Mouse (Mus musculus): ENCODE measurements at regions not wholly inside any gene's neighbourhood (a gene's known extent, or its start where the extent isn't known, plus 50 kb on each side); places are given as distances from the start of the nearest gene placed in this dataset.
A peak's percentile ranks its signal among the peaks of the same experiment; 100 is the strongest.
"Not testable (repeated sequence)": the region's sequence is repeated elsewhere in the genome, so short reads cannot be mapped to it uniquely, and the experiment has no call there.

GRCm38 (mm10) chr6:140869523-140869922 lies 140.4 kb downstream of the Gm11077 start:
- H3K27me3 ChIP-seq; H3K4me1 ChIP-seq; H3K4me2 ChIP-seq; H3K9me3 ChIP-seq (replicated peaks); H3K36me3 ChIP-seq (ENCODE audit: poor library complexity, severe bottlenecking); ATAC-seq; H3K9ac ChIP-seq; H3K4me3 ChIP-seq; H3K27ac ChIP-seq: not testable (repeated sequence)
- WGBS: 97% methylated on average over 10 of the region's 16 CpGs

DNA sequence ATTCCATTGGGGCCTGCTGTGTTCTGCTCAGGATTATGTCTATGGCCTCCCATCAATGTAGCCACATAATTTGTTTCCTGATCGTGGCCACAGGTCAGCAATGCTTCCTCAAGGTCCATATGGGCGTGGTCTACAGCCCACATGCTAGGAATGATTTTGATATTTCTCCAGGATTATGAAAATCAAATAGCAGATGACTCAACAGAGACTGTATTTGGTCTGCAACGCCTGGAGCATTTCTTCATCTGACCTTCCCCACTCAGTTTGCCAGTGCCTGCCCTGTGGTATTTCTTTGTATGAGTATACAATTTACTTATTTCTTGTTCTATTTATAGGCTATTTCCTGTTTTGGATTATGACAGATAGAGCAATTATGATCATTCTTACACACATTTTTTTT lies 145.7 kb downstream of the Gm11077 start:
- Histone ChIP-seq H3K9me3 (replicated peaks) (no peaks in the 10 kb centered on the region), H3K27ac (no peak overlapping the region), H3K9ac (no peak overlapping the region), H3K4me2 (no peak overlapping the region), H3K4me3 (no peak overlapping the region), H3K27me3 (no peaks in the 10 kb centered on the region), H3K4me1 (no peaks in the 10 kb centered on the region), H3K36me3 (ENCODE audit: poor library complexity, severe bottlenecking) (no peaks in the 10 kb centered on the region)
- 73% methylated on average over 3 of the region's 3 CpGs for WGBS
- no peak for ATAC-seq

DNA sequence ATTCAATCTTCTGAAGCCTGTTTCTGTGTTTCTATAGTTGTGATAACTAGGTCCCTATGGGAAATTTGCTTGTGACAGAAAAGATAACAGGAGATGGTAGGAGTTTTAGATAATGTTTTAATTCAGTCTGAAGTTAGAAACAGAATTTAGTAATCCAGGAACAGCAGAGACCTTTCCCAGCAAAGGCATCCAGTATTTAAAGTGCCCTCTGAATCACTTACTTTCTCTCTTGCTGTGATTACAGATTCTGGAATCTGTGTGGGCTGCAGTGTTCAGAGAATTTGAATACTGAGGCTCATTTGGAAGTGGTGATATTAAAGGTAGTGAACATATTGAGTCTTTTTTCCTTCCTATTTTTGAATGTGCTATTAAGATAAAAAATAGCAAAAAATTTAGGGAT lies 154.6 kb downstream of the Gm11077 start:
- H3K9ac ChIP-seq: no peak overlapping the region
- H3K9me3 ChIP-seq (replicated peaks): no peaks in the 10 kb centered on the region
- no peaks in the 10 kb centered on the region for H3K27me3 ChIP-seq
- H3K4me1 ChIP-seq: no peaks in the 10 kb centered on the region
- H3K36me3 ChIP-seq (ENCODE audit: poor library complexity, severe bottlenecking): no peaks in the 10 kb centered on the region
- no peak overlapping the region for H3K4me2 ChIP-seq
- no peak overlapping the region for H3K27ac ChIP-seq
- no peak for ATAC-seq
- no peak overlapping the region for H3K4me3 ChIP-seq

DNA sequence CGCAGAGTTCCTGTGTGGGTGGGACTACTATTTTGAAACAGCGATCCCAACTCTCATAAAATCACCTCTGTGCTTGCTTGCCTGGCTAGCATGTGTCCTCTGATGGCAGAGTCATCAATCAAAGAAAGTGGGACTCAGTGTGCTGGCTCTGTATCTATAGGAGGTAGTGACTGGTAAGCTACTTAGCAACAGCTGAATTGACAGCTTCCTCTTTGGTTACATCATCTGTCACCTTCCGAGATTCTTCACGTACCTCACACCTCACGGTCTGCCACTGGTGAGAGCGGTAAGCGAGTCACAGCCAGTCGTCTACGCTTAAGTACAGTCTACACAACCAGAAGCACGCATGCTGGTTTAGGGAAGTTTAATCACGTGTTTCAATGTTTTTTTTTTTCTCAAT lies 159.5 kb downstream of the Gm11077 start:
- Histone ChIP-seq H3K9me3 (replicated peaks) (no peaks in the 10 kb centered on the region), H3K9ac (no peak overlapping the region), H3K4me3 (no peak overlapping the region), H3K4me1 (no peaks in the 10 kb centered on the region), H3K4me2 (no peak overlapping the region), H3K27me3 (no peaks in the 10 kb centered on the region), H3K27ac (no peak overlapping the region), H3K36me3 (ENCODE audit: poor library complexity, severe bottlenecking) (no peaks in the 10 kb centered on the region)
- WGBS: 64% methylated on average over 11 of the region's 11 CpGs
- ATAC-seq: peak; percentile 52

DNA sequence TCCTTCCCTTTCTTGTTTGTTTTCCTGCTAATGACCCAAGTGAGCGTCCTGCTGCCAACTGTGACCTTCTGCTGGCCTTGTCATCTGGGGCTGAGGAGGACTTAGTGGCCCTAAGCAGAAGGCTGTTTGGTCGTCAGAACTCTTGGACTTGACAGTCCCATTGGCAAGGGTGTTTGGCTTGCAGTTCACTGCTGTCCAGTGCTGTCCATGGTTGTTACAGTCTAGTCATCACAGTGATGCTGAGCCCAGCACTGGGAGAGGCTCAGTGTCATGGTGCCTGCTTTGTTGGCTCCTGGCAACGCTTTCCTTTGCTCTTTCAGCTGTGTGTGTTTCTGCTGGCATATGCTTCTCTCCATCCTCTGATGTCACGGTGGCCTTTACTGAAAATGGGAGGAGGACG lies 161.0 kb downstream of the Gm11077 start:
- Histone ChIP-seq H3K27me3 (no peaks in the 10 kb centered on the region), H3K4me2 (no peak overlapping the region), H3K36me3 (ENCODE audit: poor library complexity, severe bottlenecking) (no peaks in the 10 kb centered on the region), H3K4me3 (no peak overlapping the region), H3K9me3 (replicated peaks) (no peaks in the 10 kb centered on the region), H3K27ac (no peak overlapping the region), H3K4me1 (0 out of 2 replicates have a peak, but pooled peaks cover 2% of the 10 kb centered on the region), H3K9ac (no peak overlapping the region)
- no peak for ATAC-seq
- 72% methylated on average over 5 of the region's 5 CpGs for WGBS

GRCm38 (mm10) chr6:140890591-140890990 lies 161.5 kb downstream of the Gm11077 start:
- 84% methylated on average over 2 of the region's 2 CpGs for WGBS
- Histone ChIP-seq H3K36me3 (ENCODE audit: poor library complexity, severe bottlenecking) (no peaks in the 10 kb centered on the region), H3K4me1 (0 out of 2 replicates have a peak, but pooled peaks cover 2% of the 10 kb centered on the region), H3K4me3 (no peak overlapping the region), H3K27me3 (no peaks in the 10 kb centered on the region), H3K27ac (no peak overlapping the region), H3K9ac (no peak overlapping the region), H3K9me3 (replicated peaks) (no peaks in the 10 kb centered on the region), H3K4me2 (no peak overlapping the region)
- no peak for ATAC-seq

- Histone ChIP-seq H3K4me2 (no peak overlapping the region), H3K9ac (no peak overlapping the region), H3K27ac (no peak overlapping the region), H3K36me3 (ENCODE audit: poor library complexity, severe bottlenecking) (no peaks in the 10 kb centered on the region), H3K4me3 (no peak overlapping the region), H3K9me3 (replicated peaks) (no peaks in the 10 kb centered on the region), H3K27me3 (no peaks in the 10 kb centered on the region), H3K4me1 (0 out of 2 replicates have a peak, but pooled peaks cover 2% of the 10 kb centered on the region)
- WGBS: 52% methylated on average over 11 of the region's 11 CpGs
- no peak for ATAC-seq
Observed at GRCm38 (mm10) chr6:140894467-140894866, 165.4 kb downstream of the Gm11077 start.

- ATAC-seq: no peak
Observed at GRCm38 (mm10) chr6:140895441-140895840, 166.4 kb downstream of the Gm11077 start.

DNA sequence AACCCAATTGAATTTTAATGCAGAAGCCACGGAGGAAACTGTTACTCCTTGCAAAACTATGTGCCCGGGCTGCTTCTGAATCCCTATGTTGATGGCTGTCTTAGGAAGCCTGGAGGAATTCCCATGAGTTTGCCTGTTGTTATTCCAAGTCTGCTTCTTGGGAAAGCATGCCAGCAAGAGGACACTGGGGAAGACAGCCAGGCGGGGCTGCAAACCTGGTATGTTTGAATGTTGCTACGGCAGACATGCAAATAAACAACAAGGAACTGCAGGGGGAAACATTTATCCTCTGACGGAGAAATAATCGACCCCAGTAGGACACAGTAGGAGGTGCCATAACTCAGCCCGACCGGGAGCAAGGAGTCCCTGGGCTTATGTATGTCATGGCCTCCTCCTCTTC lies 168.0 kb downstream of the Gm11077 start:
- Histone ChIP-seq H3K4me3 (no peak overlapping the region), H3K4me2 (no peak overlapping the region), H3K36me3 (ENCODE audit: poor library complexity, severe bottlenecking) (no peaks in the 10 kb centered on the region), H3K27me3 (no peaks in the 10 kb centered on the region), H3K9ac (no peak overlapping the region), H3K9me3 (replicated peaks) (no peaks in the 10 kb centered on the region), H3K4me1 (0 out of 2 replicates have a peak, but pooled peaks cover 2% of the 10 kb centered on the region), H3K27ac (no peak overlapping the region)
- no peak for ATAC-seq
- 56% methylated on average over 8 of the region's 8 CpGs for WGBS

More at GRCm38 (mm10) chr6:140895441-140895840, 166.4 kb downstream of the Gm11077 start:
- Histone ChIP-seq H3K9ac (no peak overlapping the region), H3K4me3 (no peak overlapping the region), H3K36me3 (ENCODE audit: poor library complexity, severe bottlenecking) (no peaks in the 10 kb centered on the region), H3K27me3 (no peaks in the 10 kb centered on the region), H3K27ac (no peak overlapping the region), H3K4me1 (0 out of 2 replicates have a peak, but pooled peaks cover 2% of the 10 kb centered on the region), H3K4me2 (no peak overlapping the region), H3K9me3 (replicated peaks) (no peaks in the 10 kb centered on the region)
- WGBS: 55% methylated on average over 2 of the region's 2 CpGs

- Histone ChIP-seq H3K4me1 (no peaks in the 10 kb centered on the region), H3K27ac (no peak overlapping the region), H3K4me2 (no peak overlapping the region), H3K36me3 (ENCODE audit: poor library complexity, severe bottlenecking) (no peaks in the 10 kb centered on the region), H3K4me3 (no peak overlapping the region), H3K27me3 (no peaks in the 10 kb centered on the region), H3K9ac (no peak overlapping the region), H3K9me3 (replicated peaks) (no peaks in the 10 kb centered on the region)
- 53% methylated on average over 12 of the region's 12 CpGs for WGBS
- peak; percentile 60; the same call in 1 of the 2 replicates for ATAC-seq
Observed at GRCm38 (mm10) chr6:140924319-140924981, 195.4 kb downstream of the Gm11077 start.

- ATAC-seq: no peak
Observed at GRCm38 (mm10) chr6:140927616-140928015, 198.5 kb downstream of the Gm11077 start.

DNA sequence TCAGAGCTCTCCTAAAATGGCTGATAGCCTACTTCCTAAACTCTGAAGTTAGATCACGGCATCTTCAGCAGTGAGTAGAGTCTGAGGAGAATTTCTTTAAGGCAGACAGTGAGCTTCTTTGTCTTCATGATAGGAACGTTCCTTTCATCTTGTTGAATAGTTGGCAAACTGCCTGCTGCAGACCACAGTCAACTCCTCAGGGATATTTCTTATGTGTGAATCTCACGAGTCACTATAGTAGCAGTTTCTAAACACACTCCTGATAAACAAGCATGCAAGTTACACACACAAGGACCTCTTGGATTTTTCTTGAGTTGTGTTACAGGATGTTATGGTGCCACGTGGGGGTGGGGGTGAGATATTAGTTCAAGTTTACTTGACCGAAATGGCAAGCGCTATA lies 205.2 kb downstream of the Gm11077 start:
- no peak for ATAC-seq
- H3K9me3 ChIP-seq (replicated peaks): no peaks in the 10 kb centered on the region
- 68% methylated on average over 6 of the region's 6 CpGs for WGBS
- no peak overlapping the region for H3K27ac ChIP-seq
- H3K27me3 ChIP-seq: no peaks in the 10 kb centered on the region
- no peak overlapping the region for H3K9ac ChIP-seq
- H3K4me3 ChIP-seq: no peak overlapping the region
- H3K36me3 ChIP-seq (ENCODE audit: poor library complexity, severe bottlenecking): no peaks in the 10 kb centered on the region
- no peak overlapping the region for H3K4me2 ChIP-seq
- no peaks in the 10 kb centered on the region; the same call in 1 of the 2 replicates for H3K4me1 ChIP-seq

More at GRCm38 (mm10) chr6:140927616-140928015, 198.5 kb downstream of the Gm11077 start:
- Histone ChIP-seq H3K9ac (no peak overlapping the region), H3K36me3 (ENCODE audit: poor library complexity, severe bottlenecking) (no peaks in the 10 kb centered on the region), H3K4me1 (no peaks in the 10 kb centered on the region), H3K27ac (no peak overlapping the region), H3K4me2 (no peak overlapping the region), H3K27me3 (no peaks in the 10 kb centered on the region), H3K9me3 (replicated peaks) (no peaks in the 10 kb centered on the region), H3K4me3 (no peak overlapping the region)
- WGBS: 93% methylated on average over 3 of the region's 3 CpGs

DNA sequence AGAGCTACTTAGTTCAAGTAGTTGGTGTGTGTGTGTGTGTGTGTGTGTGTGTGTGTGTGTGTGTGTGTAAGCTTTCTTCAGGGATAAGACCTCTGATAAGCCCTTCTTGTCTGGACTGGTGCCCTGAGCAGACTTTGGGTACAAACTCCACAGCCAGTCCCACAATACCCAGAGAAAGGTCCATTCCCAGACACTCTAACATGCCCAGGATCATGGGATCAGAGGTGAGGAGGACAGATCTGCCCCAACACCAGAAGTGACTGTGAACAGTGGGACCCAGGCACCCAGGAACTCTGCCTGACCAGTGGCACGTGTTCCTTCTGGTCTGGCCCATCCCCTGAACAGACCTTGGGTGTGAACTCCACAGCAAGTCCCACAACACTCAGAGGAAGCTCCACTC lies 208.9 kb downstream of the Gm11077 start:
- 86% methylated on average over 1 of the region's 1 CpGs for WGBS
- Histone ChIP-seq H3K4me1 (no peaks in the 10 kb centered on the region; the same call in 1 of the 2 replicates), H3K27ac (no peak overlapping the region), H3K4me2 (no peak overlapping the region), H3K36me3 (ENCODE audit: poor library complexity, severe bottlenecking) (no peaks in the 10 kb centered on the region), H3K27me3 (no peaks in the 10 kb centered on the region), H3K9ac (no peak overlapping the region), H3K4me3 (no peak overlapping the region), H3K9me3 (replicated peaks) (no peaks in the 10 kb centered on the region)
- no peak for ATAC-seq
